Mouse (Mus musculus): ENCODE measurements at regions not wholly inside any gene's neighbourhood (a gene's known extent, or its start where the extent isn't known, plus 50 kb on each side); places are given as distances from the start of the nearest gene placed in this dataset.

- no peak for TF ChIP-seq CTCF (IDR thresholded peaks at IDR 0.05)
- no peak for TF ChIP-seq EP300 (IDR thresholded peaks at IDR 0.05)
Measured at GRCm38 (mm10) chr14:76868831-76869230, 167.7 kb upstream of the Ccdc122 start.
